ENCODE assay signal across 22 mouse cellular contexts in the genomic region with DNA sequence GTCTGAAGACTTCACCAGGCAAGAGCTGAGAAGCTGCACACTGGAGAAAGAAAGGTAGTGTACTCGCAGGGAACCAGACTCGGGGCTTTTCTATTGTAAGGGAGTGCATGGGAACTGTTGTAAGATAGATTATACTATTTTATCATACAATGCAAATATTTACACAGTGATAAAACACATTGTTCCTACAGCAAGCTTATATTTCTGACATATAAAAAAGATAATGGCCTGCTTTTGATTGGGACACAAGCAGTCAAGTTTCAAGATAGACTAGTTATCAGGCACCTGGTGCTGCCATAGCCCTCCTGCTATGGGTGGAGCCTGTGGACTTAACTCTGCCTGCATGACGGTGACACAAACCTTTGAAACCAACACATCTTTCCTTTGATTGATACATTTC. TPM values are rescaled to one million over a fixed set of nuclear protein-coding genes. Genes with fewer than 3 reads are reported as not detected.
"Had no signal": no experiment of that assay in that cellular context is flagged by ENCODE, and none has a peak within 500 bp of the region (broad histone marks: within the 10 kb centered on the region; RNA-seq: fewer than 3 reads in every experiment).

No protein-coding gene starts in this region.

- H3K27me3 ChIP-seq: limb, embryonic 13.5 days; liver, embryonic 15.5 days; midbrain, embryonic 13.5 days; neural tube, embryonic 13.5 days had no signal

- H3K36me3 ChIP-seq: limb, embryonic 10.5 days; limb, embryonic 13.5 days; liver, embryonic 15.5 days; midbrain, embryonic 10.5 days; midbrain, embryonic 13.5 days; neural tube, embryonic 13.5 days had no signal

- H3K4me1 ChIP-seq: limb, embryonic 13.5 days; liver, embryonic 15.5 days; midbrain, embryonic 10.5 days; midbrain, embryonic 13.5 days; neural tube, embryonic 13.5 days had no signal

- H3K9me3 ChIP-seq: limb, embryonic 10.5 days; limb, embryonic 13.5 days; liver, embryonic 15.5 days; midbrain, embryonic 10.5 days; midbrain, embryonic 13.5 days; neural tube, embryonic 13.5 days had no signal

- H3K4me3 ChIP-seq: layer of hippocampus, adult 2 months; limb, embryonic 10.5 days; limb, embryonic 13.5 days; liver, embryonic 15.5 days; midbrain, embryonic 10.5 days; midbrain, embryonic 13.5 days; myocyte; neural tube, embryonic 13.5 days had no signal

- DNase-seq: kidney, adult 11 months; kidney, adult 9 months; kidney, postnatal 25 days; layer of hippocampus, adult 9-11 months; lung, adult 2 months; lung, postnatal 14 days; lung, postnatal 4 days; retina, postnatal 1 day; right cerebral cortex, postnatal 25 days; spleen, adult 18-20 months; thymus, postnatal 25 days had no signal

- H3K4me2 ChIP-seq: limb, embryonic 13.5 days; liver, embryonic 15.5 days; midbrain, embryonic 13.5 days; neural tube, embryonic 13.5 days had no signal

- ATAC-seq: midbrain, embryonic 13.5 days; midbrain, embryonic 16.5 days had no signal

- H3K9ac ChIP-seq: limb, embryonic 13.5 days; liver, embryonic 15.5 days; midbrain, embryonic 13.5 days; neural tube, embryonic 13.5 days had no signal

- H3K27ac ChIP-seq: kidney, postnatal 0 days; layer of hippocampus, adult 2 months; limb, embryonic 10.5 days; limb, embryonic 13.5 days; liver, embryonic 15.5 days; midbrain, embryonic 10.5 days; midbrain, embryonic 13.5 days; neural tube, embryonic 13.5 days had no signal

RNA-seq across cellular contexts. Expression of gene Gm28048, which starts 47.1 kb away (rescaled TPM):
- polyA plus RNA-seq: liver, adult 2 months; lung, adult 2 months had no signal
